Mouse (Mus musculus): ENCODE results near the gene Hmgb4.

Hmgb4 gene

DNA sequence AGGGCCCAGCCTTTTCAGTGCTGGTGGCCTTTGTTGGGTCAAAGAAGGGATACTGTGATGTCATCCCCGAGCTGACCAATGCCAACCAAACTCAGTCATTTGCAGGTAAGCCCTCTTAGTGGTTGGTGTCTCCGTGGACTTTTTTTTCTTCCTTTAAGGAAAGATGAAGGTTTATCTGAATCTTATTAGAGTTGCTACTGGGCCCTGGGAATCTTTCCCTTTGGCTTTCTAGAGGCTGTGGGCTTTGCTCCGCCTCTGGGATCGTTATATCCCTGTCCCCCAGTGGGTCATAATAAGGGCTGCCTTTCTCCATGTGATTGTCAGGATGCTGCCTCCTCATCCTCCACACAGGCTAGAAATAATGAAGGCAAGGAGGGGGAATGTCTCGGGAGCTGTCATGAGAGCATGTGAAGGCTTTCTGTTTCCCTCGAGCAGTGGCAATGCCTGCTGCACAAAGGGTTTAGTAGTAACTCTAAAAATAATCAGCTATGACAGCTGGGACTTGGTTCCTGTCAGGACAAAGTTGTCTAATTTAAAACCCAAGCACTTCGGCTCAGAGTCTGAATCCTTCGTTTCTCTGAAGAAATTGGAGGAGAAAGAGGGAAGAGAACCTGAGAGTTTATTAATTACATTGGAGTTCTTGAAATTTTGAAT is at the start of gene Hmgb4:
Hmgb4 (minus strand) TSS at position 51 of the 654 bp plus-strand sequence.
- DNase-seq (ENCODE audit: low read depth, low spot score), result no peak

DNA sequence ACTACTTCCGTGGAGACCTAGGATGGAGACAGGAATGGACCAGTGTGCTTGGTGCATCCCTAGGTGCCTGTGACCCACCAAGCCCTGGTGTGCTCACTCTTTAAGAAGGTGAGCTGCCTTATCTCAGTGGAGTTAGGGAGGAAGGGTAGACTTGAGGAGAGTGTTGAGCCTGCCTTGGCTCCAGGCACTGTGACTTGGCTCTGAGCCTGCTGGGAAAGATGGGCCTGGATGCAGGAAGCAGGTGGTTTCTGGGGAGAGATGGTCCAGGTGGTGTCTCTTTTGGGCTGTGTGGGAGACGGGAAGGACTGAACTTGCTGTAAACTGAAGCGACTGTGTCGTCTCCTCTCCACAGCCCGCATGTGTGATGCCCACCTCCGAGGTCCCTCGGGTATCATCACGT is 45.3 kb upstream of the Hmgb4 start:
- DNase-seq (ENCODE audit: low read depth, low spot score), result no peak

DNA sequence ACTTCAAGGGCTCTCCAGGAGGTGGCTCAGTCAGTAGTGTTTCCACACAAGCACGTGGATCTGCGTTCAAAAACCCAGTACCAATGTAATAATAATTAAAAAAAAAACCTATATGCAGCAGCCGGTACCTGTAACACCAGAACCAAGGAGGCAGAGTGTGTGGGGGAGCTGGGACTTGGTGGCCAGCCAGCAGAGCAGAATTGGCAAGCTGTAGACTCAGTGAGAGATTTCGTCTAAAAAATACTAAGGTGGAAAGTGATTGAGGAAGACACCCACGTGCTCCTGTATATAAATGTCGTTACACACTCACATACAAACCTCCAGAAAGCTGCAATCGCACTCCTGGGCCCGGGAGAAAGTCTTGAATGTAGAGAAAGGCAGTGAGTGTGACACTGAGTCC is 43.3 kb upstream of the Hmgb4 start:
- DNase-seq (ENCODE audit: low read depth, low spot score), result no peak

DNA sequence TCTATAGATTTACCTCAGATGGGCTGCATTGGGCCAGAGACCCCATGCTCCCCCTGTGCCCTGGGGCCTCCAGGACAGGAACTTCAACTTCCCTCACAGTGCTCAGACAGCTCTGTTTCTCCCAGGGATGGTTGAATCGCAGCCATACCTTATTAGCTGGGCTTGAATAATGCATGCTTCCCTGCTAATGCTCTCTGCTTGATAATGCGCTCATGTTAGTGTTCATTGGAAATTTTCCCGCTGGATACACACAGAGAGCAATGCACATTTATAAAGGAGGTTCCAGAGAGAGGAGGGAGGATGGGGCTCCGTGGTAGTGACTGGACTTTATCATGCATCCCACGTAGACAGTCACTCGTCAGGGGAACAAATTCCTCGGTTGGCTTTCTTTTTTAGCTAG is 27.3 kb upstream of the Hmgb4 start:
- no peak for DNase-seq (ENCODE audit: low read depth, low spot score)

DNA sequence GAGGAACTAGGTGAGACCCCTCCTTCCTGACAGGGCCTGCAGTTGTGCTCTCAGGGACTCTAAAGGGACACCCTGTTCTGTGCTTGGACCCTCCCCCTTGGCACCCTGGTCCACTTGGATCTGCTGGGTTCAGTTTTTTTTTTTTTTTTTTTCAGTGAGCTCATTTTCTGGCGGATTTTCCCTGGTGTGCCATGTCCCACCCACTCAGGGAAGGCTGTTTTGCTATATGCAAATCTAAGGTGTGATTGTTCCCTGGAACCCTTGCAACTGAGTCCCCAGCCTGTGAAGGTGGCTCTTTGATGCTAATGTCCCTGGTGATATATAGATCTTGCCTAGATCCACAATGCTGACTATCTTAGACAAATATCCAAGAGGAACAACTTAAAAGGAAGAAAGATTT is 24.3 kb upstream of the Hmgb4 start:
- DNase-seq (ENCODE audit: low read depth, low spot score), result no peak

DNA sequence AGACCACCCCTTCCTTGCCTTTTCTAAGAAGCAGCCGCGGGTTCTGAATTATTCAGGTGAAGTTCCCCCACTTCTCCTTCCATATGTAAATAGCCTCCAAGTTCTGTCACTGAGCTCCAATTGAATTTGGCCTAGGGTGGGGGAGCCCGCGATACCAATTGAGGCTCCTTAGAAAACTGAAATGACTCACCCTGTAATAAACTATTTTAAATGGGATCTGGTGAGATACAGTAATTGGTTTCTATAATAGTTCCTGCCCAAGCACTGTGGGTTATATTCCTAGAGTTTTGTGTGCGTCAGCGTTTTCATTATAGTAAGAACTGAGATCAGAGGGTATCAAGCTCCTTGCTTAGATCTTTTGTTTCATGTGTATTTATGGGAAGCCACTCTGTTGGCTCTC is 14.8 kb upstream of the Hmgb4 start:
- no peak for DNase-seq (ENCODE audit: low read depth, low spot score)

DNA sequence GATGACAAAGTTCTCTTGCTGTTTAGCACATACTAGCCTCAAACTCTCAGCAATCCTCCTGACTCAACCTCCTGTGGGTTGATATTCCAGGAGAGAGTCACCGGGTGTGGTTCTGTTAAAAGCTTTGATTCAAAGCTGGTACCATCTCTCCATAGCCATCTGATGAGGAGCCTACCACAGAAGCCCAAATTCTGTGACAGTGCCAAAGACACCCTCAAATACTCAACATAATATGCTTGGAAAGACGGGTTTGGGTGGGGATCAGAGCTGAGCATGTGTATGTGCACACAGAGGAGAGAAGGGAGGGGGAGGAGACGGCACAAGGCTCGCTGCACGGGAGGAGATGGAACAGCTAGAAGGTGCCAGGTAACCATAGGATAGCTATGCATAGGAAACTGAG is 14.4 kb upstream of the Hmgb4 start:
- no peak for DNase-seq (ENCODE audit: low read depth, low spot score)

DNA sequence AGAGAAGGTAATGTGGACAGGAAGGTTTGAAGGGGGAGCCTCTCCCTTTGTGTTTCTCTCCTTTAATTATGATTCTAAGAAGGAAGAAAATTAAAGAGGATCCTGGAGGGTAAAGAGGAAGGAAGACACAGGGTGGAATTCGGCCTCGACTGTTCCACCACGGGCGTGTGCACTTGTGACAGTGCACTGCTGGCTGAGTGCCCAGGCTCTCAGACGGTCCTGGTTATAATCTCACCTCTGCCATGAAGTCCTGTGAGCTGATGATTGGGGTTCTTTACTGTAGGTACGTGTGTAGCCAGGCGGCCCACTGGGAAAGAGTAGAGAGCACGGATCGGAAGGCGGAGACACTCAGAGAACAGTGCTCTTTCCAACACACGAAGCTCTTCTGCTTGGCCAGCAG is 12.4 kb upstream of the Hmgb4 start:
- DNase-seq (ENCODE audit: low read depth, low spot score), result no peak

DNA sequence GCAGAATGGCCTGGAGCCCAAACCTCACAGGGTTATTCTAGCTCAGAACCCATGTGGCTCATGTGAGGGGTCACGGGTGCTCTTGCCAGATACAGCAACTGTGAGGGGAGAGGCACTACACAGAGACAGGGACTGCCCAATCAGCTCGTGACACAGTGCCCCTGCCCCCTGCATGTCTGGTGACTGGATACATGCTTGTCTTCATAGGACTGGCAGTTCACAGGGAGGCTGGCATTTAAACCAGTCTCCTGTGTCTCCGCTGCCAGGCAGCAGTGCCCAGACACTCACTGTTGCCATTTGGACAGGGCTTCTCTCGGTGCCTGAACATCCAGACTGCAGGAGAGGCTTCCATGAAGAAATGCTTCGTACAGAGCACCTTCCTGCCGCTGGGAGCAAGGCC is 11.7 kb upstream of the Hmgb4 start:
- no peak for DNase-seq (ENCODE audit: low read depth, low spot score)

DNA sequence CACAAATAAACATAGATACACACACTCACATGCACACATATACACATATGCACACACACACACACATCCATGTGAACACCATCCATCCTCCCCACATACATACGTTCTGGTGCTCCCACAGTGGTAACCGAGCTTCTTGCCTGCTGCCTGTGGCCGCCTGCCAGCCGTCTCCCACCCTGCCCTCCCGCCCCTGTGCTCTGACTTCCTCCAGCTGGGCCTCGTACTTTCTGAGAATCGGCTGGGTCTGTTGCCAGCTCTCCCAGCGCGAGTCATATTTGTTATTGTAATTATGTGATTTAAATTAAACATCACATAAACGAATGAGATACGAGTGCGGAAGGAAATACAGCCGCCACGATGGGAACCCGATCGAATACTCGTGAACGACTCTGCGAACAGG is 10.2 kb upstream of the Hmgb4 start:
- no peak for DNase-seq (ENCODE audit: low read depth, low spot score)

DNA sequence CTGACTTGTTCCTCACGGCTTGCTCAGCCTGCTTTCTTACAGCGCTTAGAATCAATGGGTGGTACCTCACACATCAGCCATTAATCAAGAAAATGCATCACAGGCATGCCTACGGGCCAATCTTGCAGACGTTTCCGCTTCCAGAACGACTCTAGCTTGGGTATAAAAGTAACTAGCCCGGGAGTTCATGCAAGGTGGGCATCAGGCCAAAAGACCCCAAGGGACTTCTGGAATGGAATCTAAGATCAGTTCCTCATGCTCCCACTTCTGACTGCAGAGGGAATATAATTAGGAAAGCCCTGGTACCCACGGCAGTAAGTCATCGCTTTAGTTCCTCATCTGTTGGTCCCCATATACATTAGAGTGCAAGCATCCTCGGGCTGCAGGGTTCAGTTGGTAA is 9.4 kb upstream of the Hmgb4 start:
- DNase-seq (ENCODE audit: low read depth, low spot score), result no peak

DNA sequence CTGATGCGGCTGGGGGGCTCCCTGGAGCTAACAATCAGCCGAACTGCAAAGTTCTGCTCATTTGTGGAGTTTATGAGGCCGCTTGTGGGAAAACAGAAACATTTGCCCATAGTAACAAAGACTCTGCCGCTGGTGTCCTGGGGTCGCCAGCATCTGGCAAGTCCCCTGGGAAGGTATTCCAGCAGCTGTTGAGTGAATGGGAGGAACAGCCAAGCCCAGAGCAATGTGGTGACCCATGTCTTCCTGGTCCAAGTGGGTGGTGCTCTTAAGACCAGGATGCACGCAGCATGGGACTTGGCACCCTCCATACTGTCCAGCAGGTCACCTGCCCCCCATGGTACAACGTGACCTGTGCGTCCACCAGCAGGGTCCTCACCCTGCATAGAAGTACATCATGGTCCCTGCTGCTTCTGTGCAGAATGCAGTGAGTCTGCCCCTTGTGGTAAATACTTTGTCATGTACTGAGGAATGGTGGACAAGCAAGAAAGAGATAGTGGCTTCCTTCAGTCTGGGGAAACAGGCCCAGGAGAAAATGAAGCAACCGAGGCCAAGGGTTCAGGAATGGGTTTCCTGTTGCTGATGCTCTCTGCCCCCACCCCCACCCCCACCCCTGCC is 8.6 kb upstream of the Hmgb4 start:
- no peak for DNase-seq (ENCODE audit: low read depth, low spot score)

DNA sequence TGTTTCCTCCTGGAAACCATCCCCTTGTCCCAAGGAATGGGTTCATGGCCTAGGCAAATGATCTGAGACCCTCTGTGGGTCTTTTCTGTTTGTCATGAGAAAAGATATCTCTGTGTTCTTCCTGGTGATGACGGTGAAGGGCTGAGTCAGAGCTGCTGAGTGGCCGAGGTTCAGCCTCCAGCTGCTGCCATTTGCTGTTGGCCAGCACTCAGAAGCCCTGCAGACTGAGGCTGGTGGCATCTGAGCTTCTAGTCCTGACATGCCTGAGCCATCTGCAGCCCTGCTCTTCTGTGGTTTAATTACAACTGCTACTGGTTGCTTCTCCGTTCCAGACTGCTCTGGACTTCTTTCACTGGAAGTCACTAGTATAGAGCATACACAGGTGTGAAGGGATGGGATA is 4.6 kb upstream of the Hmgb4 start:
- DNase-seq (ENCODE audit: low read depth, low spot score), result no peak

DNA sequence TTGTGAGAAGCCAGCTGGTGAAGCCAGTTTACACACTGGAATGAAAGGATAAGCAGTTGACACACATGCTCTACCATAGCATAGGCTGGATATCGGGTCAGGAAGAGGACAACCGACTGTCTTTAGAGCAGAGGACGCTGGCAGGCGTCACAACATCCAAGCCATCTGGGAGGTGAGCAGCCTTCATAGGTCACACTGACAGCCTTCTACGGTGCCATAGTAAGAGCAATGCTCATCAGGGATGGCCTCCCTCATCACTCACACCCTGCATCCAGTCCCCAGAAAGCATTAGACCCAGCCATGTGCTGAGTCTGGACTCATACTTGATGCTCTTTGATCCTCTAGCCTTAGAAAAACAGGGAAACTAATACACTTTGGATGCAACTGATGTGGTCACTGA is 3.7 kb upstream of the Hmgb4 start:
- DNase-seq (ENCODE audit: low read depth, low spot score), result no peak

DNA sequence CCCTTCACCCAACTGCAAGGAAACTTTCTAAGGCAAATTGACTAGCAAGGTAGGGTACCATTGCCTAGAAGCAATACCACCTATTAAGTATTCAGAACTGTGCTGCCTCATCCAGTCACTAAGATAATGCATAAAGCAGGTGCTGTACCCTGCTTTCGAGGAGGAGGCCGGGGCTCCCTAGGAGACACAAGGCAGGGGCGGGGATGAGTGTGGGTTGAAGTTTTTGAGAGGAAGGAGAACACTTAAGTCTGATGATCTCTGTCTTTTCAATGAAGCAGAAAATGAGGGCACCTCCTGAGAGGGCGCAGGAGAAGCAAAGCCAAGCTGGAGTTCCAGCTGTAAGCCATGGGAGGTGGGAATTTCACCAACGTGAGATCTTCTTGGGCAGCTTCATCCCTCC is 1.5 kb downstream of the Hmgb4 start:
- DNase-seq (ENCODE audit: low read depth, low spot score), result no peak

DNA sequence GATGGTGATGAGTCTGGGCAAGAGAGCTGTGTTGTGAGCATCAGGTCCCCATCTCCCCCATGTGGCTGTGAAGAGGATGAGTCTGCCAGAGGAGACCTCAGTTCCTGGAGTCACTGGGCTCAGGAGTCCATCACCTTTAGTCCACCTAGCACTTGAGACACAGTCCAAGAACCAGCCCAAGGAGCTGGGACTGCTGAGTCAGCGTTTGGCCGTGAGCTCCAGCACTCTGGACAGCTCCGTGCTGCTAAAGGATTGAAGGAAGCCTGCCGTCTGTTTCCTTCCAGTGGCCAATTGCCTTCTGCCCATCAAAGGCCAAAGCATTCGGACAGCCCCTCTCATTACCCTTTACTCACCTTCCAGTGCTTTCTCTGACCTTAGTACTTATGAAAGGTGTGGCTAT is 12.1 kb downstream of the Hmgb4 start:
- DNase-seq (ENCODE audit: low read depth, low spot score), result no peak

DNA sequence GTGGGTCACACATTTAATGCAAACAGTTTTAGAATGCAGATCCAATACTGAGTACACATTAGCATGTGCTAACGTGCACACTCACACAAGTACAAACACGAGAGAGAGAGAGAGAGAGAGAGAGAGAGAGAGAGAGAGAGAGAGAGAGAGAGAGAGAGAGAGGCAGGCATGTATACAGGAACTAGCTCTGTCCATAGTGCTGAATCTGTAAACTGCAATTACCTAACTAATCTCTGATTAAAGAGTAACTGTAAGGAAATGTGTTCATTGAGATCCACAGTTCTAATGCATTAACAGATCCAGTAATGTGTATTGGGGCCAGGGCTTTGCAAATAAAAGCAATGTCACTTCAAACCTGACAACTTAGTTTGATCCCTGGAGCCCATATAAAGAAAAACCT is 15.6 kb downstream of the Hmgb4 start:
- DNase-seq (ENCODE audit: low read depth, low spot score), result no peak

DNA sequence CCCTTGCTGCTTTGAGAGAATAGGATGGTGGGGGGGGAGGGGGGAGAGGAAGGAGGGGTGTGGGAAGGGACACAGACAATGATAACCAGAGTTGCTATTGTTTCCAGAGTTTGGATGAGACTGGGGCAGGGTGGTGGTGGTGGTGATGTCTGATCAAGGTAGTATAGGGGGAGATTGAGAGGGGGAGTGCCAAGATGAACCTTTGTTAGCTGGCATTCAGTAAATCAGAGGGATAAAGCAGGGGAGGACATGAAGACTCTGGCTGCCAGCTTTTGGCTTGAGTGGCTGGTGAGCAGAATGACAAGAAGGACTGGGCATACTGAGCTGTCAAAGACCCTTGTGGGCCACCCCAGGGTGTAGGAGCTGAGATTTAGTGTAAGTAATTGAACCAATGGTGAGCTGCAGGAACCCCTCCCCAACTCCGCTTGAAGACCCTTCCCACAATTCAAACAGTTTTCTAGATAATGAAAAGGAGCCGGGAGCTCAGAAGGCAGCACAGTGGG is 18.9 kb downstream of the Hmgb4 start:
- no peak for DNase-seq (ENCODE audit: low read depth, low spot score)

DNA sequence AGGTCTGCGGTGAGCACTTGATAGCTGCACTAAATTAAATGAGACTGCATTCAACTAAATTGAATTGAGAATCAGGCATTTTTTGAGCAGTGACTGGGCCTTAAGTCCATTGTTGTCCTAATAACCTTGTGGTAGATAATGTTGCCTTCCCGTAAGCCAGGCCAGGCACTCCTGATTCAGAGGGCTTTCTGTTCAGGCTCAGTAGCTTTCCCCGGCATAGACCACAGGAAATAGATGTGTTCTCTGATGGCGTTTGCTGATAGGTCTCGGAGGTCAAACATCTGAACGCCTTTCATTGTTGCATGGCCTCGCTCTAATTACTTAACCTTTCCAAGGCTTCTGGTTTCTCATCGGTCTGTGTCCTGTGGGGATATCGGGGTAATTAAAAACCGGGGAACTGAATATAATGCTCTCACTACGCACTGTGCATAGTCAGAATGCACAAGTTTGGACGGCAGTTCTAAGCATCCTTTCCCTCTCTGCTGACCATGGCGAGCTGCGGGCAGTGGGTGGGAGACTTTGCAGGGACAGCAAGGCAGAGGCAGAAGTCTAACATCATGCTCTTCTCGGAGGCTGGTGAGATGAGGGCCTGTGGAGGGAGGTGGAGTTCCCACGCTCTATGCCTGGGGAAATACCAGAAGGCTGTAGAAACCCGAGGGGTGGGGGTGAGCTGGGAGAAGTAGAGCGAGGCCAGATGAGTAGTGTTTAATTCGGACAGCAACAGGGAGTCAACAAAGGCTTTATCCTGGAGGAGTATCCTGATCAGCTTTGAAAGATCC is 19.5 kb downstream of the Hmgb4 start:
- no peak for DNase-seq (ENCODE audit: low read depth, low spot score)

DNA sequence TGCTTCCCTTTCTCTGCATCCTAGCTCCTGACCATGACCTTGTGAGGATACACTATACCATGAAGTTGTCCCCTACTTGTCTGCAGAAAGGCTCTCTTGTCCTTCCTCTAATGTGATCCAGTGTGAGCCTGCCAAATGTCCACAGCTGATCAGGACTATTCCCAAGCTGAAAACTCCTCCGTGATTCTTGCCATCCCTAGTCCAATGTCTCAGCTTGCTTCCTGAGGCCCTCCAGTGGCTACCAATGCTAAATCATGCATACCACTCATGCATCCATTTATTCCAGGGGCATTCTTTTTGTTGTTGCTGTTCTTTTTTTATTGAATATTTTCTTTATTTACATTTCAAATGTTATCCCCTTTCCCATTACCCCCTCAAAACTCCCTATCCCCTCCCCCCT is 21.6 kb downstream of the Hmgb4 start:
- no peak for DNase-seq (ENCODE audit: low read depth, low spot score)

DNA sequence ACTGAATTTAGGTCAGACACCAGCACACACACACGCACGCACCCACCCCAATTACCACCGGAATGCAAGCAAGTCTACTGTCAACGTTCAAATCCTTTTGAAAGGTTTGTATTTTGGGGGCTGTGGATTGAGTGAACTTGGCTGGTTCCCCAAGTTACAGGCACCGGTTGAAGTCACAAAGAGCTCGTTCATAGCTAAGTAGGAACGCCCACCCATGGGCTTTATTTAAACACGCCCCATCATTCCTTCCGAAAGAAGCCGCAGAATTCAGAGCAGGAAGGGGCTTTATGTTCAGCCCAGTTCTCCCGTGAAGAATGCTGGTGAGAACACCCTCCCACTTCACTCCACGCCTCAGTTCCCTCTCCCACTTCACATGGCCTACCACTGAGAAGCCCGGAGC is 27.3 kb downstream of the Hmgb4 start:
- no peak for DNase-seq (ENCODE audit: low read depth, low spot score)

DNA sequence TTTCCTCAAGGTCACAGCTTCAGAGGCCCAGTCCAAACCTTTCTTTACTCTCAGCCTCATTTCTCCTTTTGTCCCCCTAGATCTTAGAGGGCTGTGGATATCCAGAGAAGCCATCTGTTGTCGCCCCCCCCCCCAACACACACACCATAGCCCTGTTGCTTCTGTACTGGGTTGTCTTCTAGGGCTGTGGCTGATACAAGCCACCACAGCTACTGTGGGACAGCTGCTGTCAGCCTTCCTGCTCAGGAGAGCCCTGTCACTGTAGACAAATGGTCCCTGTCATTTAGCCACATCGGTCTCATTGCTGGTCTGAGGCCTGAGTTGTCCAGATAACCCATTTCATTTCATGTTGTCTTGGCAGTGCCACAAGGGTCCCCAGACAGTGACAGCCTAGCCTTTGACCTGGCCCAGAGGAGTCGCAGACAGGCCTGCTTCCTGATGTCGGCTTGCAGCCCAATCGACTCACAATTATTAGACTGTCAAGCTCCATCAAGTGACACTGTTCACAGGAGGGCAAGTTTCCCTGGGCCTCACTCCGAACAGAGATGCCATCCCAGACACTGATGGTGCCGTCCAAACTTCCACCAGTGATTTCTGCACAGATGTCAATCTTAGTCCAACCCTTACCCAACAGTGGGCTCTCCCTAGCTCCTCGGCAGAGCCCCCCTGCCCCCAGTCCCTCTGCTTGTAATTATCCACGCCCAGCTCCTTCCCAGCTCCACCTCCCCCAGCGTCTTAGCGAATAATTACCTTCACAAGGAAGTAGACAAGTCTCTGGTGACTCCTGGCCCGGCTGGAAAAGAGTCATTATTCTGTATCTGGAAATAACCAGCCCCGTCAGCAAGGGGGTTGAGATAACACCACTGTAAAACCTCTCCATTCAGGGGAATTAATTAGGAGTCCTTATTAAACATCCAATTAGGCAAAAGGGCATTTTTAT is 33.1 kb downstream of the Hmgb4 start:
- DNase-seq (ENCODE audit: low read depth, low spot score), result no peak
